12 mouse cellular contexts compared by ENCODE assay signal in genomic region chr12:33968041-33968897, GRCm38 (mm10). TPM values are rescaled to one million over a fixed set of nuclear protein-coding genes. Genes with fewer than 3 reads are reported as not detected.
DNase-seq lines count a peak whose midpoint lies in the region; ATAC-seq and TF ChIP-seq lines count a peak whose summit lies in the region.
"Had no signal": no experiment of that assay in that cellular context is flagged by ENCODE, and none has a peak within 500 bp of the region (broad histone marks: within the 10 kb centered on the region; RNA-seq: fewer than 3 reads in every experiment).

No protein-coding gene starts in this region.

- no peak for DNase-seq in heart, postnatal 0 days (ENCODE audit: low spot score)
- no peak for DNase-seq in heart, adult 9 months (ENCODE audit: low spot score in 2 of 2)
- DNase-seq in embryo, embryonic 9.5 days (ENCODE audit: extremely low spot score) = peak; percentile 52
- DNase-seq in intestine, embryonic 14.5 days (ENCODE audit: low spot score) = peak; percentile 68
- no peak for DNase-seq in right cerebral cortex, postnatal 10 days (ENCODE audit: low spot score in 2 of 2)
- no peak for DNase-seq in lung, postnatal 36 days

- no peak for ATAC-seq in heart, postnatal 0 days (ENCODE audit: insufficient read depth, low read depth)
- ATAC-seq in intestine, embryonic 14.5 days (replicated peaks; ENCODE audit: low FRiP score, low TSS enrichment, low read depth) = no peak
- peak; percentile 46; the same call in 1 of the 2 replicates for ATAC-seq in neural tube, embryonic 13.5 days (ENCODE audit: low read depth)
- no peak for ATAC-seq in monocyte, adult 5-6 weeks (replicated peaks; ENCODE audit: insufficient number of reproducible peaks, low FRiP score, low TSS enrichment, poor library complexity, severe bottlenecking)

- H3K9me3 ChIP-seq in heart, postnatal 0 days (replicated peaks; ENCODE audit: control insufficient read depth, low read length) = no peaks in the 10 kb centered on the region
- no peaks in the 10 kb centered on the region for H3K9me3 ChIP-seq in intestine, embryonic 14.5 days (ENCODE audit: control insufficient read depth, low read length)
- no peaks in the 10 kb centered on the region for H3K9me3 ChIP-seq in neural tube, embryonic 13.5 days

- no peak overlapping the region for H3K27ac ChIP-seq in heart, postnatal 0 days (ENCODE audit: low read depth)
- no peak overlapping the region for H3K27ac ChIP-seq in intestine, embryonic 14.5 days (ENCODE audit: low read depth)
- no peak overlapping the region for H3K27ac ChIP-seq in neural tube, embryonic 13.5 days (replicated peaks)

- H3K4me2 ChIP-seq in heart, postnatal 0 days (ENCODE audit: low read depth, low read length) = peak overlapping the region; percentile 53
- H3K4me2 ChIP-seq in intestine, embryonic 14.5 days (ENCODE audit: low read length) = peak overlapping the region; percentile 45
- H3K4me2 ChIP-seq in neural tube, embryonic 13.5 days = peak overlapping the region; percentile 37

- no peaks in the 10 kb centered on the region for H3K36me3 ChIP-seq in heart, postnatal 0 days (replicated peaks; ENCODE audit: control insufficient read depth, insufficient read depth, low read length)
- H3K36me3 ChIP-seq in intestine, embryonic 14.5 days (ENCODE audit: control insufficient read depth, insufficient read depth, low read length) = no peaks in the 10 kb centered on the region
- no peaks in the 10 kb centered on the region for H3K36me3 ChIP-seq in neural tube, embryonic 13.5 days

- peaks cover 90% of the 10 kb centered on the region for H3K27me3 ChIP-seq in heart, postnatal 0 days (ENCODE audit: control insufficient read depth, insufficient read depth, low read length)
- H3K27me3 ChIP-seq in intestine, embryonic 14.5 days (replicated peaks; ENCODE audit: control insufficient read depth, insufficient read depth, low read length) = peaks cover 89% of the 10 kb centered on the region
- H3K27me3 ChIP-seq in neural tube, embryonic 13.5 days = peaks cover 97% of the 10 kb centered on the region

- 3% methylated on average over 37 of the region's 37 CpGs for whole genome bisulfite sequencing in heart, postnatal 0 days
- WGBS in intestine, embryonic 14.5 days = 2% methylated on average over 37 of the region's 37 CpGs
- 1% methylated on average over 37 of the region's 37 CpGs for WGBS in neural tube, embryonic 13.5 days

- no peak for TF ChIP-seq EP300 in heart, postnatal 0 days (IDR thresholded peaks at IDR 0.05; ENCODE audit: low read depth)

- no peak overlapping the region for H3K9ac ChIP-seq in heart, postnatal 0 days (replicated peaks; ENCODE audit: low read depth, low read length)
- no peak overlapping the region for H3K9ac ChIP-seq in intestine, embryonic 14.5 days (ENCODE audit: low read length)
- no peak overlapping the region for H3K9ac ChIP-seq in neural tube, embryonic 13.5 days

- TF ChIP-seq CTCF in heart, postnatal 0 days (IDR thresholded peaks at IDR 0.05; ENCODE audit: low read depth) = no peak

- 0 out of 2 replicates have a peak, but pooled peaks cover 3% of the 10 kb centered on the region for H3K4me1 ChIP-seq in heart, postnatal 0 days (ENCODE audit: control insufficient read depth, insufficient read depth)
- H3K4me1 ChIP-seq in intestine, embryonic 14.5 days (replicated peaks; ENCODE audit: control insufficient read depth, insufficient read depth, low read length) = peaks cover 4% of the 10 kb centered on the region; the same call in 1 of the 2 replicates
- peaks cover 24% of the 10 kb centered on the region for H3K4me1 ChIP-seq in neural tube, embryonic 13.5 days (replicated peaks)

- peak overlapping the region; percentile 32 for H3K4me3 ChIP-seq in heart, postnatal 0 days (ENCODE audit: low read depth, low read length)
- H3K4me3 ChIP-seq in intestine, embryonic 14.5 days (ENCODE audit: low read depth, low read length) = peak overlapping the region; percentile 23; the same call in 1 of the 2 replicates
- peak overlapping the region; percentile 3; the same call in 1 of the 2 replicates for H3K4me3 ChIP-seq in neural tube, embryonic 13.5 days

RNA-seq across cellular contexts. Expression of gene Twist1, which starts 10.8 kb away (rescaled TPM):
- total RNA-seq in heart, postnatal 0 days (2014; rRNA removed; ENCODE audit: low replicate concordance) = 0.34 and 2.2 TPM in 2 replicates
- 1.4 and 1.8 TPM in 2 replicates for polyA plus RNA-seq in heart, postnatal 0 days (2015; fragmentation: Nextera tagmentation; extraction: Ambion mirVana)
- 3.6 and 3.7 TPM in 2 replicates for polyA plus RNA-seq in intestine, embryonic 14.5 days (2014; fragmentation: Nextera tagmentation; extraction: Ambion mirVana)
- 3.2 and 5.2 TPM in 2 replicates for polyA plus RNA-seq in neural tube, embryonic 13.5 days (2015; fragmentation: Nextera tagmentation; extraction: Ambion mirVana)
- total RNA-seq in monocyte, adult 5-6 weeks (2017) = not detected in 3 replicates
- total RNA-seq: megakaryocyte progenitor cell, adult 5-6 weeks; MEL had no signal

RNA-seq across cellular contexts. Expression of gene Ferd3l, which starts 40.0 kb away (rescaled TPM):
- not detected in 2 replicates for total RNA-seq in heart, postnatal 0 days (2014; rRNA removed; ENCODE audit: low replicate concordance)
- not detected in 2 replicates for polyA plus RNA-seq in heart, postnatal 0 days (2015; fragmentation: Nextera tagmentation; extraction: Ambion mirVana)
- polyA plus RNA-seq in intestine, embryonic 14.5 days (2014; fragmentation: Nextera tagmentation; extraction: Ambion mirVana) = not detected in 2 replicates
- polyA plus RNA-seq in neural tube, embryonic 13.5 days (2015; fragmentation: Nextera tagmentation; extraction: Ambion mirVana) = 0.70 and 1.0 TPM in 2 replicates
- total RNA-seq in monocyte, adult 5-6 weeks (2017) = not detected in 3 replicates
- total RNA-seq: layer of hippocampus, adult 18-20 months; megakaryocyte progenitor cell, adult 5-6 weeks; MEL had no signal
- polyA plus RNA-seq: frontal cortex, adult 2 months had no signal

Comparison
In these comparisons a context has a peak if more than half of its experiments do, and no peak if none do; other contexts are left out.
1. DNase-seq: peak in embryo, embryonic 9.5 days (single experiment) and intestine, embryonic 14.5 days (single experiment); none in heart, postnatal 0 days (single experiment), heart, adult 9 months (0 of 2), right cerebral cortex, postnatal 10 days (0 of 2) and lung, postnatal 36 days (single experiment).
2. Peak in every context shown above with its lines, with median percentiles within 50 percentile points of each other: H3K4me2 ChIP-seq and H3K4me3 ChIP-seq.